Mouse (Mus musculus) testis, postnatal 10 days (tissue): Measurements from ENCODE around the gene Palld.
A peak's percentile ranks its signal among the peaks of the same experiment; 100 is the strongest.

Experiments used
- DNase-seq: peaks from one replicate; pipeline ENCODE4 v3.0.0; 2021; ENCODE audit warnings: low spot score

Gene Palld

GRCm38 (mm10) chr8:61902521-61902920, at the start of gene Palld:
Gene Palld (minus strand): TSS chr8:61902690.
- DNase-seq, result no peak

DNA sequence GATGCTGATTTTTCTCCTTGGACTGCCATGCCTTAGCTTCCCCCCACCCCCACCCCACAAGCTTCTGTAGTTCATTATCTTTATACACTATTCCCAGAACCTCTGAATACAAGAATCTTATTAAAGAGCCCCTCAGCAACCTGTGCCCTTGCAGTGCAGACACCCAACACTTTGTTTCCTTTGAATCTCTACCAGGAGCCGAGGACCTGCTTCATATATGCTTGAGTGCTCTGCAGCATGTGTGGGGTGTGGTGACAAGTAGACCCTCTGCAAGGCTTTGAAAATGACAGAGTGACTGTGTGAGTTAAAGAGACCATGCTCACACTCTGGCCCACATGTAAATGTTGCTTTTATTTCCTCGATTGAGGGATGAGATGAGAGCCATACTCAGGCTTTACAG, 35.1 kb upstream of the Palld start:
- DNase-seq, result no peak

DNA sequence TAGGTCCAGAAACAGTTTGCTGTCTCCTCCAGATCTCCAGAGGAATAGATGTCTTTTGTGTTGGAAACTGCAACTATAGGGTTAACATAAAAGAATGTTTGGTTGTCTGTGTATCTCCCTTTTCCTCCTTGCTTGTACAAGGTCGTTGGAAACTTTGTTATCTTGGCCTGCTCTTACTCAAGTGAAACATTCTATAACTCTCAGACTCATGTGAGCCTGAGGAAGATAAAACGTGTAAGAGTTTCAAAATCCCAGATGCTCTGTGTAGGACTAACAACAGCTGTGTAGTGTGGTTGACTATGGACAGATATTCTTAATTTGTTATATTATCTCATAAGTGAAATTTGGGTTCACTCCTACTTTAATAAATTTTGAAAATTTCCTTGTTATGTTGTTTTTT, 30.8 kb upstream of the Palld start:
- DNase-seq, result no peak

- DNase-seq, result peak; percentile 90
These were observed 25.4 kb upstream of the Palld start, which contains the start of gene Ddx60 for GRCm38 (mm10) chr8:61927777-61928494. Gene Ddx60 (plus strand): TSS chr8:61928087.

GRCm38 (mm10) chr8:61924518-61924917, 22.0 kb upstream of the Palld start:
- DNase-seq, result no peak

- no peak for DNase-seq
These were observed 19.1 kb upstream of the Palld start for GRCm38 (mm10) chr8:61921454-61922054.

DNA sequence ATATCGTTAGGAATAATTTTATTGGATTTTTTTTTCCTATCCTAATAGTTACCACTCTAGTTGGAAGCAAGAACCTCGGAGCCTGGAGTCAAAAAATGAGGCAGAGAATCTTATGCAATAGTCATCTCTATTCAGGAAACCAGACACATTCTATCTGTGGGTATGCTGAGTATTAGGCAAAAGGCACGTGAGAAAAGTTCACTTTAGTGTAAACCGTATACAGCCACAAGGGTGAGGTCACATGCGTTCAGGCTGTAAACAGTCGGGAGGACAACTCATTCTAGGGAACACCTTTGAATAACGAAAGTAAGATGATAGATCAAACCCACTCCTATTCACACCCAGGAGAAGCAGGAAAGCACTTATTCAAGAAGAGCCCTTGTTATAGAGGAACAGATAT, 17.9 kb upstream of the Palld start:
- DNase-seq, result no peak

GRCm38 (mm10) chr8:61919145-61919788, 16.8 kb upstream of the Palld start:
- DNase-seq, result no peak

- DNase-seq, result no peak
These were observed 14.8 kb upstream of the Palld start for GRCm38 (mm10) chr8:61917287-61917686.

DNA sequence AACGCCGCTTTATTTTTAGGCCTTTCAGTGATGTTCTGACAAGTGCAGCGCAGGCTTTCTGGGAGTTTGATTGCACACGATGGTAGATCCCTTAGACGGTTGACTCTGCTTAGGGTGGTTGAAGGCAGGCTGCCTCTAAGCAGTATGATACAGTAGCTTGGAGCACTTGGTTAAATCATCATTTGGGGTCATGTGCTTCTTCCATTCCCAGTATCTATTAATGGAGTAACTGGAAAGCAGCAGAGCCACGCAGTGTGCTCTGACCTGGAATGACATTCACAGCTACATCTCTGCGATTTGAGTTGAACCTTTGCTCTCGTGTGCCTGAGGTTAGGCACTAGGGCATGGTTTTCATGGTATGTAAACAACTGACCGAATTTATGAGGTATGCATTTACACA, 11.5 kb upstream of the Palld start:
- no peak for DNase-seq

DNA sequence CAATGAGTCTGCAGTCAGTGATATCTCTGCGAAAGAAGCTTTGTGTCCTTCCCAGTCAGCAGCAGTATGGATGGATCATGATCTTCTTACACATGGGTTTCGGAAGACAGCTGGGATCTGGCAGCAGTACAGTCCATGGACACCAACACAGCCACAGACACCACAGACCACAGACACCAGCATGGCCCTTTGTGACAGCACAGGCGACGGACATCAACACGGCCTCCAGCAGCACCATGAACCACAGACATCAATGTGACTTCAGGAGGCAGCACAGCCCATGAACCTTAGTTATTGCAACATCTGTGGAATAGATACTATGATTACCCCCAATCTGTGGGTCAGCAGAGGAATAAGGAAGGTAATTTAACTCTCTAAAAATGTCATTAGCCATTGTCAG, 10.3 kb upstream of the Palld start:
- DNase-seq, result no peak

DNA sequence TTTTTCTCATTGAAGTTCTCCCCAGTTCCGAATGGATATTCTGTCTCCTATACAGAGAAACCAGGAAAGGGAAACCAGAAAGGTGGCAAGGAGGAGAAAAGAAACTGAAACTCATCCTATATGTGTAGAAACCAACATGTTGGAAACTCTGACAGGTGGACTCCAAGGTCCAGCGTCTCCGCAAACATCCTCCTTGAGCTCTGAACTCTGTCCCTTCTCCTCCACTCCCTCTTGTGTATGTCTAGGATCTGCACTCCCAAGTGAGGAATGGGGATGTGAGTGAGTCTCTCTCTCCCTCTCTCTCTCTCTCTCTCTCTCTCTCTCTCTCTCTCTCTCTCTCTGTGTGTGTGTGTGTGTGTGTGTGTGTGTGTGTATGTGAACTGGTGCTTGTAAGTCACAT, 6.8 kb upstream of the Palld start:
- no peak for DNase-seq

DNA sequence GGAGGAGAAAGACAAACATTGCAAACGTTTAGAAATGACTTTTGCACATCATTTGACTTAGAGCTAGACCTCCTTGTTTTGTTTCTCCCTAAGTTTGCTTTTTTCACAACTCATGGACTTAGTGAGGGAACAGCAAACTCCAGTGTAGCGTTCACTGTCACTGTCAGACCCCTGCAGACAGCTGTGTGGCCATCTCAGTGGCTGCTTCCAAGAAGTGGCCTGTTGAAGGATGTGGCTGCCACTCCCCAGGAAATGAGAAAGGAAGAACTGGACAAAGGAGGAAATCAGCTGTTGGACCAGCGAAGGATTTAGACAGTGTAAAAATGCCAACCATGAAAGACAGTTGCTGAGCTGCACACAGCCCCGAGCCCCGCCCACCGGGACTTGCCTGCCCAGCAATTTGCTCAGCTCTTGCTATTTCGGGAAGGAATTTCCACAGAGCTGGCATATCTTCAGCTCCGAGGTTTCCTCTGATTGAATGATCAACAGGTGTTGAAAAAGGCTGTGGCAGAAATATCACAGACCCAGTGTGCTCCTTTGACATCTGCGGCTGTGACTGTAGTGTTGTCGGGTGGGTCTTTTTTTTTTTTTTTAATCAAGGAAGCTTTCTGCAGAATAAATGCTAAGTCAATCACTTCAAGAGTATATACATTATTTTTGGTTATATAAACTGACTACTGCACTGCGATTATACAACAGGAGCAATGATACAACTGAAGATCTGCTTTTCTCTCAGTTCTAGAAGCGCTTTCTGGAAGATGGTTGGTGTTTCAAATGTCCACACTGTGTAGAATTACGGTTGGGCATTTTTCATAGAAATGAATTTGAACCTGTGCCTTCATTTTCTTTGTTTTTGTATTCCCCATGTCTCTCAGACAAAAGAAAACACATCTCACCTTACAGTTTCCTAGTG, 6.1 kb upstream of the Palld start:
- peak; percentile 56 for DNase-seq

- DNase-seq, result no peak
These were observed 1.3 kb downstream of the Palld start for GRCm38 (mm10) chr8:61901028-61901717.

GRCm38 (mm10) chr8:61897402-61897801, 5.1 kb downstream of the Palld start:
- DNase-seq, result no peak

- DNase-seq, result no peak
These were observed 5.7 kb downstream of the Palld start for GRCm38 (mm10) chr8:61896742-61897141.

GRCm38 (mm10) chr8:61894062-61894461, 8.4 kb downstream of the Palld start:
- DNase-seq, result peak; percentile 80

DNA sequence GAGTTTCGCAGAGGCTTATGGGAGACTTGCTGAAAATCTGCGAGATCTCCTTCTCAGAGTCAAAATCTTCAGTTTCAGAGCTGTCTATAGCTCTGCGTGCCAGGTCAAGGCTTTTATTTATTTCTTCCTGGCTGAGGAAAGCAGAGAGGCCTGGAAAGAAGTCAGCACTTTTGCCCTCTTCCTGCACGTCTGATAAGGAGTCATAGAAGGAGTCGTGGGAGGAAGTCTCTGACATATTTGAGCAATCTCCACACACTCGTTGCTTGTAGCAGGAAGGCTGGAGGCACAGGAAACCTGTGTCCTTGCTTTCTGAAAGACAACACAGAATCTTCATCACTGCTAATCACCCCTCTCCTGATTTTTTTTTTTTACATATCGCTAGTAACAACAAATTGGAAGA, 24.9 kb downstream of the Palld start:
- no peak for DNase-seq

GRCm38 (mm10) chr8:61875290-61875689, 27.2 kb downstream of the Palld start:
- DNase-seq, result peak; percentile 68

DNA sequence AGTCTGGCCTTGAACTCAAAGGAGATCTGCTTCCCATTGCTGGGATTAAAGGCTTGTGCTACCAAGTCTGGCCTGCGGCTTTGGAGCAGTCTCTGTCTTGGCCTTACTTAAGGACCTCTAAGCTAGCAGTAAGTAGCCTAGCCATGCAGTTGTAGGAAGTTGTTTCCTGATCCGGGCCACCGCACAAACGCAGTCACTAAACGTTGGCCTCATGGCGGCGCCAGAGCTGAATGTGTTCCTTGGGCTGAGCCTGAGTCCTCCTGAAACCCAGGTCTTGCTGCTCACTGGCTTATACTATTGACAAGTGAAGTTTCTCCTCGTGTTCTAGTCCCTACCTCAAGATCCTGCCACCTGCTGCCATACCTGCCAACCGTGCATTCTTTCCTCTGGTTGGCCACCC, 28.5 kb downstream of the Palld start:
- peak; percentile 46 for DNase-seq

- no peak for DNase-seq
These were observed 34.0 kb downstream of the Palld start for GRCm38 (mm10) chr8:61868481-61868880.

DNA sequence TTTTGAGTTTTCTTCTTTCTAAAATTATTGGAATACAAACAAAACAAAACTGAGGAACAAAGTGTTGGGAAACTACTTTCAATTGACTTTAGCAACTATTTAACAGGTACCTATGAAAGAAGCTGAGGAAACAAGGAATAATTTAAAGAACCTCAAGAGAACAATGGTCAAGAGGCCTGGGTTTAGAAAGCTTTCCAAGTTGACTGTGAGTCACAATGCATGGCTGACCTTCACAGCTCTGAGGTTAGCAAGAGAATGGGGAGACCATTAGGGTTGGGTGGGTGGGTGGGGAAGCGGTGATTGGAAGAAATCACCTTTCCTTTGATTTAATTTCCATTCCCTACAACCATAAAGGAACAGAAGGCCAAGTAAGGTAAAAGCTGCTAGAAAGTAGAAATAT, 35.6 kb downstream of the Palld start:
- DNase-seq, result no peak
